Mouse (Mus musculus): Measurements from ENCODE around the gene Pms2. TPM values are rescaled to one million over a fixed set of nuclear protein-coding genes. Genes with fewer than 3 reads are reported as not detected.

Gene Pms2
- polyA plus RNA-seq, 1 experiment from 2014 or later: 3.8 TPM

GRCm38 (mm10) chr5:143917418-143917817, 7.7 kb downstream of the Pms2 start:
- WGBS (ENCODE audit: missing documents): 51% methylated on average over 5 of the region's 5 CpGs
- Histone ChIP-seq H3K4me3 (ENCODE audit: inconsistent target) (no peak overlapping the region), H3K27ac (no peak overlapping the region), H3K36me3 (ENCODE audit: inconsistent target) (peaks cover 13% of the 10 kb centered on the region; the same call in 1 of the 2 replicates), H3K79me2 (ENCODE audit: inconsistent target) (peaks cover 7% of the 10 kb centered on the region)

- Histone ChIP-seq H3K4me3 (ENCODE audit: inconsistent target) (no peak overlapping the region), H3K36me3 (ENCODE audit: inconsistent target) (peaks cover 13% of the 10 kb centered on the region; the same call in 1 of the 2 replicates), H3K27ac (no peak overlapping the region), H3K79me2 (ENCODE audit: inconsistent target) (peaks cover under 1% of the 10 kb centered on the region; the same call in 1 of the 2 replicates)
- 96% methylated on average over 3 of the region's 3 CpGs for WGBS (ENCODE audit: missing documents)
Measured at GRCm38 (mm10) chr5:143918120-143918519, 8.4 kb downstream of the Pms2 start.

GRCm38 (mm10) chr5:143924781-143925452, 15.2 kb downstream of the Pms2 start:
- 94% methylated on average over 6 of the region's 6 CpGs for WGBS (ENCODE audit: missing documents)
- Histone ChIP-seq H3K36me3 (ENCODE audit: inconsistent target) (peaks cover 41% of the 10 kb centered on the region; the same call in 1 of the 2 replicates), H3K79me2 (ENCODE audit: inconsistent target) (no peaks in the 10 kb centered on the region), H3K27ac (no peak overlapping the region), H3K4me3 (ENCODE audit: inconsistent target) (no peak overlapping the region)

GRCm38 (mm10) chr5:143927875-143928274, 18.1 kb downstream of the Pms2 start, which contains the start of gene Gm42421:
TSS of gene Gm42421 (plus strand) at chr5:143928175.
- Histone ChIP-seq H3K27ac (no peak within 1 kb of the TSS), H3K79me2 (ENCODE audit: inconsistent target) (no peaks in the 10 kb centered on the region), H3K36me3 (ENCODE audit: inconsistent target) (peaks cover 48% of the 10 kb centered on the region; the same call in 1 of the 2 replicates), H3K4me3 (ENCODE audit: inconsistent target) (no peak within 1 kb of the TSS)
- 97% methylated on average over 8 of the region's 8 CpGs for WGBS (ENCODE audit: missing documents)

- Histone ChIP-seq H3K79me2 (ENCODE audit: inconsistent target) (no peaks in the 10 kb centered on the region), H3K36me3 (ENCODE audit: inconsistent target) (peaks cover 45% of the 10 kb centered on the region; the same call in 1 of the 2 replicates), H3K27ac (no peak overlapping the region), H3K4me3 (ENCODE audit: inconsistent target) (no peak overlapping the region)
- 99% methylated on average over 4 of the region's 4 CpGs for WGBS (ENCODE audit: missing documents)
Measured at GRCm38 (mm10) chr5:143929291-143929690, 19.5 kb downstream of the Pms2 start.

GRCm38 (mm10) chr5:143930656-143931055, 20.9 kb downstream of the Pms2 start:
- Histone ChIP-seq H3K36me3 (ENCODE audit: inconsistent target) (peaks cover 31% of the 10 kb centered on the region; the same call in 1 of the 2 replicates), H3K79me2 (ENCODE audit: inconsistent target) (no peaks in the 10 kb centered on the region), H3K27ac (no peak overlapping the region), H3K4me3 (ENCODE audit: inconsistent target) (no peak overlapping the region)
- 94% methylated on average over 12 of the region's 12 CpGs for WGBS (ENCODE audit: missing documents)

- H3K27ac ChIP-seq: no peak overlapping the region
- no peak overlapping the region for H3K4me3 ChIP-seq (ENCODE audit: inconsistent target)
- 89% methylated on average over 6 of the region's 6 CpGs for WGBS (ENCODE audit: missing documents)
- peaks cover 25% of the 10 kb centered on the region; the same call in 1 of the 2 replicates for H3K36me3 ChIP-seq (ENCODE audit: inconsistent target)
- no peaks in the 10 kb centered on the region for H3K79me2 ChIP-seq (ENCODE audit: inconsistent target)
Measured at GRCm38 (mm10) chr5:143931863-143932580, 22.3 kb downstream of the Pms2 start.

GRCm38 (mm10) chr5:143932831-143933230, 23.1 kb downstream of the Pms2 start, which contains the start of gene Rsph10b:
TSS of gene Rsph10b (plus strand) at chr5:143933035.
- H3K4me3 ChIP-seq (ENCODE audit: inconsistent target): no peak within 1 kb of the TSS
- peaks cover 25% of the 10 kb centered on the region; the same call in 1 of the 2 replicates for H3K36me3 ChIP-seq (ENCODE audit: inconsistent target)

GRCm38 (mm10) chr5:143933414-143933813, 23.6 kb downstream of the Pms2 start:
- Histone ChIP-seq H3K27ac (no peak overlapping the region), H3K36me3 (ENCODE audit: inconsistent target) (peaks cover 21% of the 10 kb centered on the region; the same call in 1 of the 2 replicates)
- WGBS (ENCODE audit: missing documents): 94% methylated on average over 10 of the region's 11 CpGs

More at GRCm38 (mm10) chr5:143932831-143933230, 23.1 kb downstream of the Pms2 start, which contains the start of gene Rsph10b:
- H3K79me2 ChIP-seq (ENCODE audit: inconsistent target): no peaks in the 10 kb centered on the region
- no peak within 1 kb of the TSS for H3K27ac ChIP-seq
- WGBS (ENCODE audit: missing documents): 66% methylated on average over 8 of the region's 8 CpGs

GRCm38 (mm10) chr5:143933875-143934274, 24.1 kb downstream of the Pms2 start:
- no peak overlapping the region for H3K4me3 ChIP-seq (ENCODE audit: inconsistent target)
- no peaks in the 10 kb centered on the region for H3K79me2 ChIP-seq (ENCODE audit: inconsistent target)
- 80% methylated on average over 1 of the region's 1 CpGs for WGBS (ENCODE audit: missing documents)
- H3K27ac ChIP-seq: no peak overlapping the region
- peaks cover 16% of the 10 kb centered on the region; the same call in 1 of the 2 replicates for H3K36me3 ChIP-seq (ENCODE audit: inconsistent target)

More at GRCm38 (mm10) chr5:143933414-143933813, 23.6 kb downstream of the Pms2 start:
- H3K4me3 ChIP-seq (ENCODE audit: inconsistent target): no peak overlapping the region
- no peaks in the 10 kb centered on the region for H3K79me2 ChIP-seq (ENCODE audit: inconsistent target)

- no peaks in the 10 kb centered on the region for H3K36me3 ChIP-seq (ENCODE audit: inconsistent target)
- WGBS (ENCODE audit: missing documents): 86% methylated on average over 9 of the region's 9 CpGs
- H3K79me2 ChIP-seq (ENCODE audit: inconsistent target): no peaks in the 10 kb centered on the region
- H3K27ac ChIP-seq: no peak overlapping the region
- no peak overlapping the region for H3K4me3 ChIP-seq (ENCODE audit: inconsistent target)
Measured at GRCm38 (mm10) chr5:143936156-143936555, 26.4 kb downstream of the Pms2 start.

GRCm38 (mm10) chr5:143941588-143941987, 31.8 kb downstream of the Pms2 start:
- Histone ChIP-seq H3K4me3 (ENCODE audit: inconsistent target) (no peak overlapping the region), H3K27ac (no peak overlapping the region), H3K36me3 (ENCODE audit: inconsistent target) (no peaks in the 10 kb centered on the region), H3K79me2 (ENCODE audit: inconsistent target) (no peaks in the 10 kb centered on the region)
- WGBS (ENCODE audit: missing documents): 29% methylated on average over 10 of the region's 10 CpGs

- H3K36me3 ChIP-seq (ENCODE audit: inconsistent target): no peaks in the 10 kb centered on the region
- 91% methylated on average over 14 of the region's 14 CpGs for WGBS (ENCODE audit: missing documents)
- H3K4me3 ChIP-seq (ENCODE audit: inconsistent target): no peak overlapping the region
- no peak overlapping the region for H3K27ac ChIP-seq
- H3K79me2 ChIP-seq (ENCODE audit: inconsistent target): no peaks in the 10 kb centered on the region
Measured at GRCm38 (mm10) chr5:143943231-143944125, 33.7 kb downstream of the Pms2 start.

- WGBS (ENCODE audit: missing documents): 94% methylated on average over 11 of the region's 12 CpGs
- no peak overlapping the region for H3K27ac ChIP-seq
Measured at GRCm38 (mm10) chr5:143948361-143948760, 38.6 kb downstream of the Pms2 start.

More at GRCm38 (mm10) chr5:143948361-143948760, 38.6 kb downstream of the Pms2 start:
- Histone ChIP-seq H3K79me2 (ENCODE audit: inconsistent target) (no peaks in the 10 kb centered on the region), H3K36me3 (ENCODE audit: inconsistent target) (no peaks in the 10 kb centered on the region), H3K4me3 (ENCODE audit: inconsistent target) (no peak overlapping the region)
